Mouse (Mus musculus) heart, postnatal 0 days (tissue): Measurements from ENCODE around the gene Gpr18.

Source experiments
- CTCF ChIP-seq: IDR thresholded peaks from 2 replicates; pipeline ENCODE4 v1.5.1; 2016; ENCODE audit warnings: antibody characterized with exemption, control low read depth, low read depth
- EP300 ChIP-seq: IDR thresholded peaks from 2 replicates; pipeline ENCODE4 v1.6.1; 2016; ENCODE audit warnings: antibody characterized with exemption, low read depth

DNA sequence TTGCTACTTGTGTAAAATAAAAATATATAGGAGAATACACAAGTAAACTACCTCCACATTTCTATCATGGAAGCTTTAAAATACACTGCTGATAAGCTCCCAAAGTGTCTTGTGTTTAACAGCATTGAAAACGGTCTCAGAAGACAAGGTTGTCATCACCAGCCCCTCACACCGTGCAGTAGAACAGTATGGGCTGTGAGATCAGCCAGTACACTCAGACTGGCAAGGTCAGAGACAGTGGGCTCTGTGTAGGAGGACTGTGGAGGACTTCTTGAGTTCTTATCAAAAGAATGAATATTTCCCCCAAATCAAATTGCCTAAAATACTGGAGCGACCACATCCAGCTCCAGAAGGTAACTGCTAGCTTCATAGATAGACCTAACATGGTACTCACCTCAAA, 24.0 kb upstream of the Gpr18 start:
- TF ChIP-seq CTCF = no peak
- TF ChIP-seq EP300 = no peak
